Mouse (Mus musculus) adrenal gland, adult (tissue): ENCODE measurements at regions not wholly inside any gene's neighbourhood (a gene's known extent, or its start where the extent isn't known, plus 50 kb on each side); places are given as distances from the start of the nearest gene placed in this dataset.

Experiments
- DNase-seq, 2 experiments: peaks; one replicate each; pipeline ENCODE4 v3.0.0; 2022 to 2023; ENCODE audit warnings: low spot score in 1 of 2; ENCODE audit not compliant: inconsistent age in 2 of 2

DNA sequence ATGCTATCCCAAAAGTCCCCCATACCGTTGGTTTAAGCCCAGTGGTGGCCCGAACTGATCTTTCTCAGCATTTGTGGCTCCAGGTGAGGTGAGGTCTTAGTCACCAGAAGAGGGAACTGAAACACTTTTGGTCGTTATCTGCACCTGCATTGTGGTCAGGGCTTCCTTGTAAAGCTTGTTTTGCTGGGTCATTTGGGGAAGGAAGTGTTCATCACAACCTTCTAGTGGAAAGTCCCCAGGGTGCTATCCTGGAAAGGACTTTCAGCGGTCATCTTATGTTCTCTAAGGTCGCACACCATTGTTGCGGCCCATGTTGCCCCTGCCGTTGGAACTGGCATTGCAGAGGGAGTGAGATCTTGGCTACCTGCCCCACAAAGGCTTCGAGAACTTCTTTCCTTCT is 651.5 kb upstream of the Pcdh9 start:
- DNase-seq, result no peak

GRCm38 (mm10) chr14:94525648-94526047 is 635.2 kb upstream of the Pcdh9 start:
- DNase-seq, result no peak

DNA sequence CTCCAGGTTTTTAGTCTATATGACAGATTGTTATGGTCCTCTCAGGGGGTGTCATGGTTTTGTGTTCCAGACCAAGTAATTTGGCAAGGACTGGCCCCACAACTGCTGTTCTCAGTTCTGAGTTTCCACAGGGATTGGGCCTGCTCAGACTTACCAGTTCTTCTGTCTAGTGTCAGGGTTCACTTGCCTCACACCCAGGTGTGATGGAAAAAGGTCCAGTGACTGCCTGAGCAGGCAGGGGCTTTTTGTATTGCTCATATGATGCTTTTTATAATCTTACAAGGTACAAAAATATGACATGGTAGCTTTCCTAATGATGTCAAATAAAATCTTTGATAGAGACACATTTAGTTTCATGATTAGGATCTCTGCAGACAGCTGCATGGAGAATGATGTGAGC is 634.8 kb upstream of the Pcdh9 start:
- DNase-seq, result no peak

- peak in 1 of 2 experiments; percentile 34 for DNase-seq
These were observed 631.5 kb upstream of the Pcdh9 start for GRCm38 (mm10) chr14:94522007-94522406.

DNA sequence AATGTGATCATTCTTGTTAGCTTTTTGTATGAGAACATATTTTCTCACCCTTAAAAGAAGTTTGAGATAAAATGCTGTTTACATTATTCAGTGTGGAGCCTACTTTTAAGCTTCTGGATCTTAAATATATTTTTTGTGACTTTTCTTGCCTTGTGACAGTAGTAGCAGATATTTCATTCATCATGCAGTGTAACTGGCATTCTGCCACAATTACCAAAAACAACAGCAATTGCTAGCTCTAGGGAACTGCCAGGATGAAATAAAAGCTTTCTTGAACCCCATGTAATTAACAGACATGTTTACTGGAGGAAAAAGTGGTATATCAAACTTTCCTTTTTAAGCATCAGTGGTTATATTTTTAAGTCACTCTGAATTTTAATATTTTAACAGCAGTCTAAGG is 600.9 kb upstream of the Pcdh9 start:
- DNase-seq, result no peak

DNA sequence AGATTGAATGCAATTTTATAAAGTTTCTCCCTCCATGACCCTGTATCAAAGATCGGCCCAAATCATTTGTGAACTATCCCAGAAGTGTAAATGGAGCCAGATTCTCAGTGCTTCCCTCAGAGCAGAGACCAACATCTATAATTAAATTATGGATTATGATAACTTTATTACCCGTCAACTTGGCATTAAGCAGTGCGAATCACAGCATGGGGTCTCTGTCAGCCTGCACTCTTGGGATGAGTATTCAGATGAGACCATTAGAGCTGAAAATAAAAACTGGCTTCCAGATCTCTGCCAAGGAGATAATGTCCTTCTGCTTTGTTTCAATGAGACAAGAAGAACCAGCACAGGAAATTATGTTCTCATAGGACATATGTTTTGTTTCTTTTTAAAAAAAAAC is 585.4 kb upstream of the Pcdh9 start:
- no peak for DNase-seq

DNA sequence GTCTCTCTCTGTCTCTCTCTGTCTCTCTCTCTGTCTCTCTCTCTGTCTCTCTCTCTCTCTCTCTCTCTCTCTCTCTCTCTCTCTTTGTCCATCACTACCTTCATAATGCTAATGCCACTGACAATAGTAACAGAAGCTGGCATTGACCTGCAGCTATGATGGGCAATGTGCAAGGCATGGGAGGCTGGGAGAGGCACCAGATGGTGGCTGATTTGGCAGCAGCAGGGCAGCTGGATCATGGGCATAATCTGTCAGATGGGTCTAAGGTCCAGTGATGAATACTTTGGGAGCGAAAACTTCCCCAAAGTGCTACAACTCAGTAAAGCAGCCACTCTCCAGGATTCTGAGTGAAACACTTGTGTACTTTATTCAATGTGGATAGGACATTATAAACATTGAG is 582.7 kb upstream of the Pcdh9 start:
- DNase-seq, result no peak

DNA sequence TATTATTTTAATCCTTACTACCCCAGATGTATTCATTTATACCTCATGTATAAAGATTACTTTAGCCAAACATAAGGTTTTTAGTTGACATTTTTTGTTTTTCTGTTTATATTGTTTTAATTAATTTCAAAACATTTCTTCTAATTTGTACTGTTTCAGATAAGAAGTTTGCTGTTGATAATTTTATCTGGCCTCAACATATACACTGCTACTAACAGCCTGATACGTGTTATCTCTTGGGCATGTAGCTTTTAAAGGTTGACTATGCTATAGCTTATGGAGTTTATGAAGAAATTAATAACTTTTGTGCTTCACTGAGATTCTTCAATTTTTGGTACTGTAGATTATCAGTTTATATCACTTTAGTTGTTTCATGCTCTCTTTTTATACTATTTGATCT is 555.5 kb upstream of the Pcdh9 start:
- DNase-seq, result no peak

GRCm38 (mm10) chr14:94433343-94433958 is 543.0 kb upstream of the Pcdh9 start:
- DNase-seq, result no peak

- DNase-seq, result no peak
These were observed 537.2 kb upstream of the Pcdh9 start for GRCm38 (mm10) chr14:94427611-94428186.
